Mouse (Mus musculus): ENCODE results near the gene Gm28053.

DNA sequence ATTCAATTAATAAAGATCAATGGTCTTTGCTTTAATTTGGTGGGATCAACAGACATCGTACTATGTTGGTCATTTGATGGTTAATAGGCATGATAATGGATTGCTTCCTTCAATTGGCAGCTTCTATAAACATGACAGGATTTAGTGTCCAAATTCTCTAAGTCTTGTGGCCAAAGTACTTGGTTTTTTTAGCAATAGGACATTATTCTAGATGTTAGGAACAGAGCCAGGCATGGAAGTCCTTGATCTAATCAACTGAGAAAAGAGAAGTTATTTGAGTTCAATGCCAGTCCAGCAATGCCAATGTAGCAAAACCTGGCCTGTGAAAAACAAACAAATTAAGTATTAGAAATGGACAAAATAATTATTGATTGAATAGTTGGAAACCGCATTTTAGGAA is 67.2 kb downstream of the Gm28053 start:
- TF ChIP-seq EP300 (optimal IDR thresholded peaks at IDR 0.05) (peak; percentile 18), CTCF (IDR thresholded peaks at IDR 0.05; ENCODE audit: low read depth) (no peak)

Data from stomach, postnatal 0 days (tissue).